Mouse (Mus musculus): ENCODE data around the gene Ciao1.
"Not testable (repeated sequence)": the region's sequence is repeated elsewhere in the genome, so short reads cannot be mapped to it uniquely, and the experiment has no call there.

DNA sequence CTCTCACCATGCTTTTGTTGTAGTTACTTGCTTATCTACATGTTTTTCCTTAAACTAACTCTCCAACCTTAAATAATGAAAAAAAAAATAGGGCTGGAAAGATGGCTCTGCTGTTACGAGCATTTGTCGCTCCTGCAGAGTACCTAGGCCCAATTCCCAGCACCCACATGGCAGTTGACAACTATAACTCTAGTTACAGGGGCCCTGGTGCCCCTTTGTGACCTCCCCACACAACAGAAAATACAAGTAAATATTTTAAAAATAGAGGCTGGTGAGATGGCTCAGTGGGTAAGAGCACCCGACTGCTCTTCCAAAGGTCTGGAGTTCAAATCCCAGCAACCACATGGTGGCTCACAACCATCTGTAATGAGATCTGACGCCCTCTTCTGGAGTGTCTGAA, 41.7 kb downstream of the Ciao1 start:
- not testable (repeated sequence) for TF ChIP-seq CTCF (IDR thresholded peaks at IDR 0.05; ENCODE audit: low read depth, low read length); POLR2A (IDR thresholded peaks at IDR 0.05; ENCODE audit: extremely low read depth, insufficient read depth, low read length)

All from liver, adult 2 months (tissue).